Mouse (Mus musculus): ENCODE results near the gene Gm49342. TPM values are rescaled to one million over a fixed set of nuclear protein-coding genes. Genes with fewer than 3 reads are reported as not detected.
A peak's percentile ranks its signal among the peaks of the same experiment; 100 is the strongest.
"Not testable (repeated sequence)": the region's sequence is repeated elsewhere in the genome, so short reads cannot be mapped to it uniquely, and the experiment has no call there.

The Gm49342 gene
- polyA plus RNA-seq, 1 experiment from 2014 or later = not detected

DNA sequence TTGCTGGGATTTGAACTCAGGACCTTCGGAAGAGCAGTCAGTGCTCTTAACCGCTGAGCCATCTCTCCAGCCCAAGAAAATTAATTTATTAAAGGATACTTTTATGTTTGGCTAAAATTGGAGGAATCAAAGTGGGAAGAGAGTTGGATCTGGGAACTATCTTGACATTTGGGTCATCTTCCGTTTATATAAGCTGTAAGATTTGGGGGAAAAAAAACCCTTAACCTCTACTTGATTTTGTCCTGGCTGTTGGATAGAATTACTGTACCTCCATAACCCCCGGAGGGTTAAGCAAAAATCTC, 39.5 kb upstream of the Gm49342 start:
- H3K4me2 ChIP-seq (ENCODE audit: low read depth, severe bottlenecking) = no peak overlapping the region
- 80% methylated on average over 4 of the region's 4 CpGs for WGBS

DNA sequence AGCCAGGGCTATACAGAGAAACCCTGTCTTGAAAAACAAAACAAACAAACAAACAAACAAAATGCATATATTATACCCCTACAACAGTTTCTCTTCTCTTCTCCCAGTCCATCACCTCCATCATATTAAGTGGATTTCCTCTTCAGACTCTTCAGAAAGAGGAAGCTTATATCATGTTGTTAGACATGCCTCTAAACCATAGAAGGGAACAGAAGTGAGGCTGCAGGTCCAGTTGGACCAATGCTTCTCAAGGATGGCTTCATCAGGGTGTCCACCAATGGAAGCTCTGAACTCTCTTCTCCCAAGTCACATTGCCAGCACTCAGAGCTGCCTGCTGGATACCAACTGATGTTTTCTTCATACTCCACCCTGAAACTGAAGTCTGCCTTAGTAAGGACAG, 39.0 kb upstream of the Gm49342 start:
- not testable (repeated sequence) for H3K4me3 ChIP-seq (ENCODE audit: low read depth, low read length); ATAC-seq (ENCODE audit: insufficient number of reproducible peaks, low FRiP score, low TSS enrichment, low read depth); H3K9me3 ChIP-seq (ENCODE audit: control insufficient read depth, low read length); H3K9ac ChIP-seq (ENCODE audit: low read length); H3K36me3 ChIP-seq (ENCODE audit: control insufficient read depth, insufficient read depth, low read length); DNase-seq (ENCODE audit: low spot score); H3K27me3 ChIP-seq (ENCODE audit: control insufficient read depth, insufficient read depth, low read length); H3K27ac ChIP-seq (replicated peaks; ENCODE audit: low read depth, low read length); H3K4me2 ChIP-seq (ENCODE audit: low read depth, severe bottlenecking); H3K4me1 ChIP-seq (ENCODE audit: control insufficient read depth, insufficient read depth, low read length)

More for the DNA sequence above, 39.5 kb upstream of the Gm49342 start:
- Histone ChIP-seq H3K27me3 (ENCODE audit: control insufficient read depth, insufficient read depth, low read length) (no peaks in the 10 kb centered on the region), H3K4me1 (ENCODE audit: control insufficient read depth, insufficient read depth, low read length) (no peaks in the 10 kb centered on the region; the same call in 1 of the 2 replicates), H3K4me3 (ENCODE audit: low read depth, low read length) (no peak overlapping the region), H3K9ac (ENCODE audit: low read length) (no peak overlapping the region), H3K9me3 (ENCODE audit: control insufficient read depth, low read length) (no peaks in the 10 kb centered on the region), H3K36me3 (ENCODE audit: control insufficient read depth, insufficient read depth, low read length) (no peaks in the 10 kb centered on the region), H3K27ac (replicated peaks; ENCODE audit: low read depth, low read length) (no peak overlapping the region)
- no peak for DNase-seq (ENCODE audit: low spot score)
- no peak for ATAC-seq (ENCODE audit: insufficient number of reproducible peaks, low FRiP score, low TSS enrichment, low read depth)

DNA sequence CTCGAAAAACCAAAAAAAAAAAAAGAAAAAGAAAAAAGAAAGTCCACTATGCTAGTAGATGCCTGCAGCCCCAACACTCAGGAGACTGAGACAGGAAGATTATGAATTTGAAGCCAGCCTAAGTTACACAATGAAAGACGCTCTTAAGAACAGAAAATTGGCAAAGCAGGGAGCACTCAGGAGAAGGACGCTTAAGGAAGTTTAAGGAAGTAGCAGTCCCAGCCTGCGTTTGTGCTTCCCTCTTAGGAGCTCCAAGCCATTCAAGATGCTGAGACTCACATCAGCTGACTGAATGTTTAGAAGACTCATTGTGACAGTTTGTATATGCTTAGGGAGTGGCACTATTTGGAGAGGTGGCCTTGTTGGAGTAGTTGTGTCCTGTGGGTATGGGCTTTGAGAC, 36.2 kb upstream of the Gm49342 start:
- Histone ChIP-seq H3K4me1 (ENCODE audit: control insufficient read depth, insufficient read depth, low read length) (no peaks in the 10 kb centered on the region; the same call in 1 of the 2 replicates), H3K9ac (ENCODE audit: low read length) (no peak overlapping the region), H3K27me3 (ENCODE audit: control insufficient read depth, insufficient read depth, low read length) (no peaks in the 10 kb centered on the region), H3K9me3 (ENCODE audit: control insufficient read depth, low read length) (no peaks in the 10 kb centered on the region), H3K4me2 (ENCODE audit: low read depth, severe bottlenecking) (no peak overlapping the region), H3K36me3 (ENCODE audit: control insufficient read depth, insufficient read depth, low read length) (no peaks in the 10 kb centered on the region; the same call in 1 of the 2 replicates), H3K4me3 (ENCODE audit: low read depth, low read length) (no peak overlapping the region), H3K27ac (replicated peaks; ENCODE audit: low read depth, low read length) (no peak overlapping the region)
- no peak for DNase-seq (ENCODE audit: low spot score)
- 68% methylated on average over 4 of the region's 4 CpGs for WGBS
- ATAC-seq (ENCODE audit: insufficient number of reproducible peaks, low FRiP score, low TSS enrichment, low read depth) = no peak

DNA sequence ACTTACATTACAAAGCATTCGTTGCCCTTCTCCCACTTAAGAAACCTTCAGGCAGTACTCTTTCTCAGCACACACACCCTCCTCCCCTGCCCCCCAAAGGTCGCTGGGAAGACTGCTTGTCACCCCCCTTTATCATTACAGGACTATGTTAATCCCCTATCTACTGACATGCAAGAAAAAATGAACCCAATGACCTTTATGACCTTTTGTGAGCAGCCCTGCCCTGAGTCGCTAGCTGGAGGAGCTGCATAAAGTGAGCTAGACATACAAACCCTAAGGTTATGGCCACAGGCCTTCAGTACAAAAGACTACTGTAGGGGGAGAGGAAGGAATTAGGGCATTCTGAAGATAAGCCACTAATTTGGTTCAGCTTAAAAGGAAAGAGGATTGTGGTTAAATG, 33.0 kb upstream of the Gm49342 start:
- H3K27me3 ChIP-seq (ENCODE audit: control insufficient read depth, insufficient read depth, low read length) = no peaks in the 10 kb centered on the region
- H3K9me3 ChIP-seq (ENCODE audit: control insufficient read depth, low read length) = no peaks in the 10 kb centered on the region
- ATAC-seq (ENCODE audit: insufficient number of reproducible peaks, low FRiP score, low TSS enrichment, low read depth) = no peak
- no peaks in the 10 kb centered on the region for H3K4me1 ChIP-seq (ENCODE audit: control insufficient read depth, insufficient read depth, low read length)
- no peak overlapping the region for H3K4me2 ChIP-seq (ENCODE audit: low read depth, severe bottlenecking)
- no peak overlapping the region for H3K4me3 ChIP-seq (ENCODE audit: low read depth, low read length)
- 62% methylated on average over 3 of the region's 3 CpGs for WGBS
- H3K36me3 ChIP-seq (ENCODE audit: control insufficient read depth, insufficient read depth, low read length) = peaks cover 6% of the 10 kb centered on the region; the same call in 1 of the 2 replicates
- DNase-seq (ENCODE audit: low spot score) = no peak
- no peak overlapping the region for H3K9ac ChIP-seq (ENCODE audit: low read length)
- no peak overlapping the region for H3K27ac ChIP-seq (replicated peaks; ENCODE audit: low read depth, low read length)

DNA sequence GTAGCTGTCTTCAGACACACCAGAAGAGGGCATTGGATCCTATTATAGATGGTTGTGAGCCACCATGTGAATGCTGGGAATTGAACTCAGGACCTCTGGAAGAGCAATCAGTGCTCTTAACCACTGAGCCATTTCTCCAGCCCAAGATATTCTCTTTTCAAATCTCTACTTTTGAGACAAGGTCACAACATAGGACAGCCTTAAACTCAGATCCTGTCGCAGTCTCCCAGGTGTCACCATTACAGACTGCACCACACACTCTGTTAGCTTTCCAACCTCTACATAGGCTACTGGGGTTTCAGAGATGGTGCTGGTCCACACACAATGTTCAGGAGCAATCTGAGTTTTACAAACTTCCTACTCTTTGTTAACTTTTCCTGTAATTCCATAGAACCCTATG, 20.9 kb upstream of the Gm49342 start:
- not testable (repeated sequence) for ATAC-seq (ENCODE audit: insufficient number of reproducible peaks, low FRiP score, low TSS enrichment, low read depth); DNase-seq (ENCODE audit: low spot score); H3K27me3 ChIP-seq (ENCODE audit: control insufficient read depth, insufficient read depth, low read length); H3K9me3 ChIP-seq (ENCODE audit: control insufficient read depth, low read length); H3K4me1 ChIP-seq (ENCODE audit: control insufficient read depth, insufficient read depth, low read length); H3K27ac ChIP-seq (replicated peaks; ENCODE audit: low read depth, low read length)
- Histone ChIP-seq H3K9ac (ENCODE audit: low read length) (peak overlapping the region; percentile 79), H3K36me3 (ENCODE audit: control insufficient read depth, insufficient read depth, low read length) (peaks cover 11% of the 10 kb centered on the region; the same call in 1 of the 2 replicates), H3K4me2 (ENCODE audit: low read depth, severe bottlenecking) (peak overlapping the region; percentile 67), H3K4me3 (ENCODE audit: low read depth, low read length) (peak overlapping the region; percentile 70)
- 79% methylated on average over 1 of the region's 1 CpGs for WGBS

DNA sequence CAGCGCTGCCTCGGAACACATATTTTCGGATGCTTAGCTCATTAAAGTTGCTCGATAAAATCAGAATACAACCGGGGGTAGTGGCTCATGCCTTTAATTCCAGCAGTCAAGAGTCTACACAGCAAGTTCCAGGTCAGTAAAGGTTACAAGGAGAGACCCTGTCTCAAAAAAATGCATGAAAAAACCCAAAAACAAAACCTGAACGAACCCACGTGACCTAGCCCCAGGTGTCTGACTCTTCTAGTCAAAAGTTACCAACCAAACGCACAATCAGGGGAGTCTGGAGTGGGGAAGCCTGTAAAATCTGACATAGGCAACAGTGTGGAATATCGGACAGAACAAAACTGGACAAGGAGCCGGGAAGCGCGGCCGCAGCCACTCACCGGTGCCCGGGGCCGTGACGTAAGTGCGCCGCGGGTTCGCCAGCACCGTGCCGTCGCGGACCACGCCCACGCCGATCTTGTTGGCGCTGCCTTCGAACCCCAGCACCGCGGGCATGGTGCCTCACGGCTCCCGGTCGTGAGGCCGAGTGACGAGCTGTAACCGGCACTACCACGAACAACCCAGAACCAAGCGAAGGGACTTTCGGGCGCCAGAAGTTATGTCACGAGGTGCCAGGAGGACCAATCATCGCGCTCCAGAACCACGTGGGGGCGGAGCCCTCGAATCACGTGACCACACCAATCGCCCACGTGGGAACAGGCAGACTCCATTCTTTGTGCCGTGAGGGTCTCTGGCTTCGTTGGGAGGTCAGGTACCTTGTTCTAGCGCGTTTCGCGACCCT, 19.8 kb upstream of the Gm49342 start, which contains the start of the genes Osgep and Apex1:
Gene Osgep (minus strand): TSS at position 613 of the 784 bp plus-strand sequence.
Gene Apex1 (plus strand): TSS at position 688 of the 784 bp plus-strand sequence.
- H3K27me3 ChIP-seq (ENCODE audit: control insufficient read depth, insufficient read depth, low read length) = no peaks in the 10 kb centered on the region
- H3K9ac ChIP-seq (ENCODE audit: low read length) = peak within 1 kb of the TSS; percentile 79
- 1% methylated on average over 57 of the region's 57 CpGs for WGBS
- peak; percentile 98 for DNase-seq (ENCODE audit: low spot score)
- peak; percentile 95 for ATAC-seq (ENCODE audit: insufficient number of reproducible peaks, low FRiP score, low TSS enrichment, low read depth)
- H3K27ac ChIP-seq (replicated peaks; ENCODE audit: low read depth, low read length) = peak within 1 kb of the TSS; percentile 95
- peaks cover 12% of the 10 kb centered on the region; the same call in 1 of the 2 replicates for H3K36me3 ChIP-seq (ENCODE audit: control insufficient read depth, insufficient read depth, low read length)
- H3K4me3 ChIP-seq (ENCODE audit: low read depth, low read length) = peak within 1 kb of the TSS; percentile 70
- H3K4me1 ChIP-seq (ENCODE audit: control insufficient read depth, insufficient read depth, low read length) = 0 out of 2 replicates have a peak, but pooled peaks cover 4% of the 10 kb centered on the region
- peak within 1 kb of the TSS; percentile 70 for H3K4me2 ChIP-seq (ENCODE audit: low read depth, severe bottlenecking)
- no peaks in the 10 kb centered on the region for H3K9me3 ChIP-seq (ENCODE audit: control insufficient read depth, low read length)

DNA sequence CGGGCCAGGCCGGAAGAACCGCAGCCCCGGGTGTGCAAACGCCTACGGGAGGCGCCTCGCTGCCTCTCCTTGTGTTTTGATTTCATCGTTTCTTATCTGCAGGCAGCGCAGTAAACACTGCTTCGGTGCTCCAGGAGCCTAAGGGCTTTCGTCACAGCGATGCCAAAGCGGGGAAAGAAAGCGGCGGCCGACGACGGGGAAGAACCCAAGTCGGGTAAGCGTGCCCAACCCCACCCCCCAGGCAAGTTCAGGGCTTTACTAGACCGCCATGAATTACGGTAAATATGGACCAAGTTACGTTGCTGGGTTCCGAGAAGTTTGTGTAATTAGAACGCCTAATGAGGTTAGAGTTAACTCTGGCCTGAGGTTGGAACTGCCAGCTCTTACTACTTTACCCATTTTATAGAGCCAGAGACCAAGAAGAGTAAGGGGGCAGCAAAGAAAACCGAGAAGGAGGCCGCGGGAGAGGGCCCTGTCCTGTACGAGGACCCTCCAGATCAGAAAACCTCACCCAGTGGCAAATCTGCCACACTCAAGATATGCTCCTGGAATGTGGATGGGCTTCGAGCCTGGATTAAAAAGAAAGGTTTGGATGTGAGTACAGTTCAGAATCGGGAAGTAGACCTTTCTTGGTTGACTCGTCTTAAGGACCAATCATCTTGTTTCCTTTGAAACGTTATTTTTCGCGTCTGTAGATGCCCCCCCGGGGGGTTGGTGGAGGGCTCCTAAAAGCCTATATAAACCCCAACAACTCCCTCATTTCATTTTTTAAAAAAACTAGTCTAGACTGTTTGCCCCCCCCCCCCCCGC, 19.0 kb upstream of the Gm49342 start:
- 0 out of 2 replicates have a peak, but pooled peaks cover 7% of the 10 kb centered on the region for H3K4me1 ChIP-seq (ENCODE audit: control insufficient read depth, insufficient read depth, low read length)
- H3K4me3 ChIP-seq (ENCODE audit: low read depth, low read length) = peak overlapping the region; percentile 70
- no peaks in the 10 kb centered on the region for H3K9me3 ChIP-seq (ENCODE audit: control insufficient read depth, low read length)
- ATAC-seq (ENCODE audit: insufficient number of reproducible peaks, low FRiP score, low TSS enrichment, low read depth) (peak; percentile 7; the same call in 1 of the 2 replicates), DNase-seq (ENCODE audit: low spot score) (peak; percentile 41)
- H3K27ac ChIP-seq (replicated peaks; ENCODE audit: low read depth, low read length) = peak overlapping the region; percentile 95
- 2% methylated on average over 38 of the region's 38 CpGs for WGBS
- H3K9ac ChIP-seq (ENCODE audit: low read length) = peak overlapping the region; percentile 79
- no peaks in the 10 kb centered on the region for H3K27me3 ChIP-seq (ENCODE audit: control insufficient read depth, insufficient read depth, low read length)
- H3K4me2 ChIP-seq (ENCODE audit: low read depth, severe bottlenecking) = peak overlapping the region; percentile 70
- H3K36me3 ChIP-seq (ENCODE audit: control insufficient read depth, insufficient read depth, low read length) = peaks cover 12% of the 10 kb centered on the region; the same call in 1 of the 2 replicates

DNA sequence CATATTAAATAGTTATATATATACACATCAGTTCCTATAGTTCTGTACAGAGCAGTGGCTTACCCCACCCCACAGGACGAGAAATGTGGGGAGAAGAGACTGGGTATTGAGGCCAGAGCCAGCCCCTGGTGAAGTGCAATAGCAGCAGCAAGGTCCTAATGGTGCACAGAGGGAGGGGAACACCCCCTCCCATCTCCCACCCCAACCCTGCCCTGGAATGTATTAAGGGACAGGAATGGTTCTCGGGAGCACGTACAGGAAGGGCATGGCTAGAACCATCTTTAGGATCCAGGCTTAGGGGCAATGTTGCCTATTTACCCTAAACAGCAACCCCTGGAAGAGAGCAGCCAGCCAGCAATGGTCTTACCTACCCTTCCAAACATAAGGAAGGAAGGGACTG, 17.0 kb upstream of the Gm49342 start:
- H3K27me3 ChIP-seq (ENCODE audit: control insufficient read depth, insufficient read depth, low read length) = no peaks in the 10 kb centered on the region
- H3K4me3 ChIP-seq (ENCODE audit: low read depth, low read length) = no peak overlapping the region
- DNase-seq (ENCODE audit: low spot score) = no peak
- no peak for ATAC-seq (ENCODE audit: insufficient number of reproducible peaks, low FRiP score, low TSS enrichment, low read depth)
- 0 out of 2 replicates have a peak, but pooled peaks cover 7% of the 10 kb centered on the region for H3K4me1 ChIP-seq (ENCODE audit: control insufficient read depth, insufficient read depth, low read length)
- H3K9ac ChIP-seq (ENCODE audit: low read length) = no peak overlapping the region
- H3K36me3 ChIP-seq (ENCODE audit: control insufficient read depth, insufficient read depth, low read length) = peaks cover 12% of the 10 kb centered on the region; the same call in 1 of the 2 replicates
- H3K9me3 ChIP-seq (ENCODE audit: control insufficient read depth, low read length) = no peaks in the 10 kb centered on the region
- H3K27ac ChIP-seq (replicated peaks; ENCODE audit: low read depth, low read length) = no peak overlapping the region
- 66% methylated on average over 3 of the region's 3 CpGs for WGBS
- no peak overlapping the region for H3K4me2 ChIP-seq (ENCODE audit: low read depth, severe bottlenecking)

Data from limb, embryonic 11.5 days (tissue).